Mouse (Mus musculus): Measurements from ENCODE around the gene Dpf3.

DNA sequence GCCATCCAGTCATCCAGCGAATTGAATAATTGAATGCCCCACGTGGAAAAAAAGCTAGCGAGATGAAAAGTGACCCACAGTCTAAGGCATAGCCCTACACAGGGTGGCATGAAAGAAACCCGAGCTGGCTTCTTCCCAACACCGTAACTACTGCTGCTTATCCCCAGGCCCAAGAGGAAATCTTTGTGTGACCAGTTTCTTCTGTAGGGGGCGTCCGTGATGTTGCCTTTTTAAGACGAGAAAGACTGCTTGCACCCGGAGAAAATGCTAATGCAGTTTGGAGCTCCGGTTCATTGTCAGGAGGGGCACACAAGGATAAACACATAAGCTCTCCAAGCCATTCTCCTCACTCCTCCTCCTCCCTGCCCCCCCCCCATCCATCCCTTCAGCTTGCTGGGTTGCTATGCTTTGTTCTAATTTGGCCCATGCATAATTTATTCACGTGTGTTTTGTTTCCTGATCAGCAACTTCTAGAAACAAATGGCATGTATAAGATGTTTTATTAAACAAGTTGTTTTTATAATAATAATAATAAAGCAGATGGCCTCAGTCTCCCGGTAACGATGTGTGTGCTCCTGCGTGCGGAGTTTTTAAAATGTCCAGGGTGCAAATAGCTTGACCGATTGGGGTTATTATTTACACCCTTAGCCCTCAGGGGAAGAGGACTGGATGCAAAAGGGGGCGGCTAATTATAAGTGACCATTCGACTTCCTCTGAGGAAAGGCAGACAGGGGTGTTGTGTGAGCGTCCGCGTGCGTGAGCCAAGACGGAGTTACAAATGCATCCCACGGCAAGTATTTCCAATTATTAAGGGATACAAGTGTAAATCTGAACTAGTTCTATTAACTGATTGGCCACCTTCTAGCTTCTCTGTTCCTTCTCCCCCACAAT is 2.4 kb downstream of the Dpf3 start:
- TF ChIP-seq GATA1 (IDR thresholded peaks at IDR 0.05; ENCODE audit: borderline replicate concordance, low read length) (no peak), FLI1 (IDR thresholded peaks at IDR 0.05; ENCODE audit: low read length) (no peak)
